Mouse (Mus musculus) forebrain, embryonic 13.5 days (tissue): ENCODE data around the gene Cltrn. TPM values are rescaled to one million over a fixed set of nuclear protein-coding genes. Genes with fewer than 3 reads are reported as not detected.
A peak's percentile ranks its signal among the peaks of the same experiment; 100 is the strongest.

ENCODE experiments used
- ATAC-seq: fragments of 200-750 bp; cut with Nextera tagmentation; 2 replicates; pipeline ENCODE4 v1.8.0; 2017
- H3K27ac ChIP-seq: fragments of 300-500 bp; sonication (generic); 2 replicates; pipeline ENCODE4 v1.5.1; 2015; ENCODE audit warnings: inconsistent platforms, mild to moderate bottlenecking, moderate library complexity
- H3K27me3 ChIP-seq: fragments of 300-500 bp; sonication (generic); 2 replicates; pipeline ENCODE4 v1.6.1; 2015; ENCODE audit warnings: mild to moderate bottlenecking, inconsistent platforms
- H3K36me3 ChIP-seq: fragments of 300-500 bp; sonication (generic); 2 replicates; pipeline ENCODE4 v1.6.1; 2015; ENCODE audit warnings: mild to moderate bottlenecking, inconsistent platforms; ENCODE audit not compliant: poor library complexity, severe bottlenecking
- H3K4me1 ChIP-seq: fragments of 300-500 bp; sonication (generic); 2 replicates; pipeline ENCODE4 v1.6.1; 2015; ENCODE audit warnings: inconsistent platforms
- H3K4me2 ChIP-seq: fragments of 300-500 bp; sonication (generic); 2 replicates; pipeline ENCODE4 v1.6.1; 2015; ENCODE audit warnings: inconsistent platforms, mild to moderate bottlenecking, moderate library complexity
- H3K4me3 ChIP-seq: fragments of 300-500 bp; sonication (generic); 2 replicates; pipeline ENCODE4 v1.5.1; 2015; ENCODE audit warnings: mild to moderate bottlenecking, inconsistent platforms
- H3K9ac ChIP-seq: fragments of 300-500 bp; sonication (generic); 2 replicates; pipeline ENCODE4 v1.6.1; 2015; ENCODE audit warnings: mild to moderate bottlenecking, inconsistent platforms
- H3K9me3 ChIP-seq: fragments of 300-500 bp; sonication (generic); replicated peaks from 2 replicates; pipeline ENCODE4 v1.6.1; 2016; ENCODE audit warnings: inconsistent platforms
- WGBS: fragments of 180-500 bp; shearing (Covaris S2); methylation state at CpG from one replicate; pipeline ENCODE4 v1.1.7; 2015; 5-methylcytosine and 5-hydroxymethylcytosine counted together
- polyA plus RNA-seq: library from polyadenylated mRNA; unstranded; fragments of >200 nt; fragmentation: Nextera tagmentation; extraction: Ambion mirVana; gene quantifications from 2 replicates; pipeline ENCODE4 v1.2.1, GENCODE M21; 2015

The Cltrn gene
- polyA plus RNA-seq, 1 experiment from 2014 or later: 0.27 TPM

DNA sequence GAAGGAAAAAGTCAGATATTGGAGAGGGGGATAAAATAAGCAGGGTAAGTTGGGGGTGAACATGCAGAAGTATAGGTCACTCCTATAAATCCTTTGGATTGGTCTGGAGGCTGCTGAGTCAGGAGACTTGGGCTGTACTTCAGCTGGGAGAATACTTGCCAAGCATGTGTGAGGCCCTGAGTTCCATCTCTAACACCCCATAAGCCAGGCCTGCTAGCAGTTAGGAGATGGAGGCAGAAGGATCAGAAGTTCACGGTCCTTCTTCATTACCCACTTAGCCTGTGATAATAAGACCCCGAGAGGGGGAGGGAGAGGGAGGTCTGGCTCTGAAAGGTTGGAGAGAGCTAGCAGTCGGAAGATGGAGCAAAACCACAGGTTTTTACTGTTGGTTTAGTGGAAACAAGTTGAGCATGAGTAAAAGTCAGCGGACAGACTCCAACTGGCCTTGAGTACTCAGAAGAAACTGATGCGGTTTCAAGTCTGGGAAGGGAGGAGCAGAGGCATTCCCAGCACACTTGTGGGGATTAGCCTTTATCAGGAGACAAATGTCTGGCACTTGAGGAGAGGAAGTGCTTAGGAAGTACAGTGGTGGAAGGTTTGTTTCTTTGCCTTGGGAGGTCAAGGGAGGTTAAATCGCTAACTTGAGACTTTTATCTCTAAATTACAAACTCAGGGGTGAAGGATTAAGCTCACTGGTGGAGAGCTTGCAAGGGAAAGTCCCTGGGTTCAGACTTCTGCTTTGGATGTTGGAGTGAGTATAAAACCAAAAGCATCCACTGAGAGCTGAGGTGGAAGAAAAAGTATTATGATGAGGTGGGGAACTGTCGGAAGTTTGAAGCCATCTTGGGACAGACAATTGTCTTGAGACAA, 3.9 kb downstream of the Cltrn start:
- ATAC-seq: no peak
- Histone ChIP-seq H3K36me3 (no peaks in the 10 kb centered on the region), H3K4me1 (no peaks in the 10 kb centered on the region), H3K27ac (no peak overlapping the region), H3K4me2 (no peak overlapping the region), H3K4me3 (no peak overlapping the region), H3K9me3 (no peaks in the 10 kb centered on the region), H3K9ac (no peak overlapping the region), H3K27me3 (peaks cover 20% of the 10 kb centered on the region; the same call in 1 of the 2 replicates)
- WGBS: 49% methylated on average over 7 of the region's 7 CpGs

DNA sequence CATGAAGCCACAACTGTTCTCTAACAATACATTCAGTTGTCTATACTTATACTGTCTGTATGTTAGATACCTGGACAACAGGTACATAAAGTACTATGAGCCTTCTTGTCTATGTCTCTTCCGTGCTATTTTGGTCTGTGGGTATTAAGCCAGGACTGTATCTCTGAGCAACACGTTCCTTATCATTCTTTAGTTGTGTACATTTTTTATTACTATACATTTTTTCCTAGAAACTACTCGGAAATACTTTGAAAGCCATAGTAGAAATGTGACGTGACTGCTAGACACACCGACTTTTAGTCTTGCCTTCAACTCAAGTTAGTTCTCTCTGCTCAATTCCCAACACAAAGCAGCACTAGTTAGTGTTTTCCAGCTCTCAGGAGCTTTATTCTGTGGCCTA, 4.8 kb downstream of the Cltrn start:
- ATAC-seq: no peak
- H3K4me3 ChIP-seq: no peak overlapping the region
- H3K9me3 ChIP-seq: no peaks in the 10 kb centered on the region
- no peak overlapping the region for H3K27ac ChIP-seq
- no peak overlapping the region for H3K9ac ChIP-seq
- peaks cover 20% of the 10 kb centered on the region; the same call in 1 of the 2 replicates for H3K27me3 ChIP-seq
- H3K4me2 ChIP-seq: no peak overlapping the region
- H3K4me1 ChIP-seq: no peaks in the 10 kb centered on the region
- no peaks in the 10 kb centered on the region for H3K36me3 ChIP-seq
- 81% methylated on average over 5 of the region's 5 CpGs for WGBS

DNA sequence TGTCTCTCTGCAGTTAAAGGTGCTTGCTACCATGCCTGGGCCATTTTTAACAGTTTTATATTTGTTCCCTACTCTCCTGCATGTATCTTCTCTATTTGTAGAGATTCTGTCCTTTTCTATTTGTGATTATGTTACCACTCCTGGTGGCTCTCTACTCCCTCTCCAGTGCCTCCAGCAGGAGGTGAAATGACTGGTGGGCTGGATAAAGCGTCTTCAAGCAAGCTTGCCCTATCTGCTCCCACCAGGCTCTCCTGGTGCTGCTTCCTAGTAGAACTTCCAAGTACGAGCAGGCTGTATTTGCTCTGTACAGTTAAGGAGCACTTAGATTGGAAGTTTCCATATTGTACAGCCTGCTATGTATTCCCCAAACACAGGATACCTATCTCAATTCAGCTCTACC, 7.2 kb downstream of the Cltrn start:
- H3K4me1 ChIP-seq: no peaks in the 10 kb centered on the region
- peaks cover 10% of the 10 kb centered on the region; the same call in 1 of the 2 replicates for H3K27me3 ChIP-seq
- no peak for ATAC-seq
- no peak overlapping the region for H3K27ac ChIP-seq
- no peaks in the 10 kb centered on the region for H3K36me3 ChIP-seq
- no peaks in the 10 kb centered on the region for H3K9me3 ChIP-seq
- H3K4me3 ChIP-seq: no peak overlapping the region
- no peak overlapping the region for H3K4me2 ChIP-seq
- WGBS: 71% methylated on average over 2 of the region's 2 CpGs
- H3K9ac ChIP-seq: no peak overlapping the region

DNA sequence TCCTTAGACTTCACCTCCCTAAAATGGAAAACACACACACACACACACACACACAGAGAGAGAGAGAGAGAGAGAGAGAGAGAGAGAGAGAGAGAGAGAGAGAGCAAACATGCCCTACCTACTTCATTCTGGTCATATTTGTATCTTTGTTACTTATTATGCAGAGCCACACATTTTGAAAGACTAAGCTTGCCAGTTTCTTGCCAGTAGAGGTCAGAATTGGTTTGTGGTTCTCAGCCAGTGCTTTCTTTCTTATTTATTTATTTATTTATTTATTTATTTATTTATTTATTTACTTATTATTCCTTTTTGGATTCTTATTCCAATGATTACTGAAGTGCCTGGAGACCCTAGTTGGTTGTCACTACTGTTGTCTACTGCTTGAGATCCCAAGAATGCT, 12.9 kb downstream of the Cltrn start:
- no peak overlapping the region for H3K9ac ChIP-seq
- peaks cover 6% of the 10 kb centered on the region; the same call in 1 of the 2 replicates for H3K27me3 ChIP-seq
- H3K4me2 ChIP-seq: no peak overlapping the region
- no peak overlapping the region for H3K27ac ChIP-seq
- peaks cover 4% of the 10 kb centered on the region; the same call in 1 of the 2 replicates for H3K4me1 ChIP-seq
- H3K9me3 ChIP-seq: no peaks in the 10 kb centered on the region
- no peak for ATAC-seq
- no peaks in the 10 kb centered on the region for H3K36me3 ChIP-seq
- no peak overlapping the region for H3K4me3 ChIP-seq

DNA sequence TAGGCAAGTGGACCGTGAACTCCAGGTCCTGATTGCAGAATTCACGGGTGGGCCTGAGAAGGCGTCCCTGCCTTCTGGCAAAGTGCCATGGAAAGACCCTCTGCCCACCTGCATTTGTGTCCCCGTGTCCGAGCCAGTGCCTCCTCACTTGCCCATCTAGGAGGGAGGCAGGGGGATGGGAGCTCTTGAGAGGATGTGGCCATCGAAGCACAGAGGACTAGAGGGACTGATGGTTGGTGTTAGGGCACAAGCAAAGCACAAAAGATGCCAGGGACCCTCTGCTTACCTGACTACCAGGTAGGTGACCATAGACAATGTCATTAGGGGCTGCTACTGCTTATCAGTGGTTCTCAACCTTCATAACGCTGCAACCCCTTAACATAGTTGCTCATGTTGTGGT, 13.6 kb downstream of the Cltrn start:
- Histone ChIP-seq H3K4me1 (peaks cover 4% of the 10 kb centered on the region; the same call in 1 of the 2 replicates), H3K4me2 (no peak overlapping the region), H3K27ac (no peak overlapping the region), H3K4me3 (no peak overlapping the region), H3K27me3 (peaks cover 6% of the 10 kb centered on the region; the same call in 1 of the 2 replicates), H3K9ac (no peak overlapping the region), H3K9me3 (no peaks in the 10 kb centered on the region), H3K36me3 (no peaks in the 10 kb centered on the region)
- WGBS: 85% methylated on average over 7 of the region's 7 CpGs
- no peak for ATAC-seq

DNA sequence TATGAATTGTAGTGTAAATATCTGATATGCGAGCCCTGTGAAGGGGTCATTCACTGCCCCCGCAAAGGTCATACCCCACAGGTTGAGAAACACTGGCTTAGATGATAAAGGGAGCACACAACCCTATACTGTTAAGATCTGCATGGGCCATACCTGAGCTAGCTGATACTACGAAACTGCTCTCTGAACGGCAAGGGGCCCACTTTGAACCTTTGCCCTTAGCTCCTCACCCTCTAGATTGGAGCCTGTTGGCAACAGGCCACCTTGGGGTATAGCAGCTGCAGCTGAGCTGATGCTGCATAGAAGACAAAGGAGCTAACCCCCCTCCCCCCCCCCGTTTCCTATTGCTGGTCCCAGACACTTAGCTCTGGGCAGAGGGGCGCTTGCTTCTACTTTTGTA, 14.0 kb downstream of the Cltrn start:
- Histone ChIP-seq H3K4me3 (no peak overlapping the region), H3K9me3 (no peaks in the 10 kb centered on the region), H3K4me1 (peaks cover 4% of the 10 kb centered on the region; the same call in 1 of the 2 replicates), H3K9ac (no peak overlapping the region), H3K27ac (no peak overlapping the region), H3K4me2 (no peak overlapping the region), H3K36me3 (no peaks in the 10 kb centered on the region), H3K27me3 (peaks cover 6% of the 10 kb centered on the region; the same call in 1 of the 2 replicates)
- ATAC-seq: peak; percentile 36; the same call in 1 of the 2 replicates
- 62% methylated on average over 6 of the region's 6 CpGs for WGBS

DNA sequence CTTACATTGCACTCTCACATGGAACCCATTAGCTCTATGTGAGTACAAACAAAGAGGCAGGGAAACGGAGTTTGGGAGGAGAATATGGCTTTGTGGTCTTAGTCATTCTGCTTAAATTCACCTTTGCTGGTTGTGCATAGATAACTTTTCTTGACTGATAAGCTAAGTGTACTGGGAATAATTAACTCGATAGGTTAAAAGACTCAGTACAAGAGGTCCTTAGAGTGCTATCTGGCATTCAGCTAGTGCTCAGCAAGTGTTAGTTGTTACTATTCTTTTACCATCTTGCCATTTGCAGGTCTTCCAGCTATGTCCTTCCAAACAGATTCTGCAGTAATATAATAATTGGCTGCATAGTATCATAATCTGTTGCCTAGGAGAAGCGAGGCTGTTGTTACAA, 22.5 kb downstream of the Cltrn start:
- Histone ChIP-seq H3K27me3 (no peaks in the 10 kb centered on the region; the same call in 1 of the 2 replicates), H3K27ac (no peak overlapping the region), H3K4me3 (no peak overlapping the region), H3K36me3 (no peaks in the 10 kb centered on the region), H3K4me2 (no peak overlapping the region), H3K4me1 (no peaks in the 10 kb centered on the region), H3K9ac (no peak overlapping the region), H3K9me3 (no peaks in the 10 kb centered on the region)
- no peak for ATAC-seq
- WGBS: 79% methylated on average over 3 of the region's 3 CpGs

DNA sequence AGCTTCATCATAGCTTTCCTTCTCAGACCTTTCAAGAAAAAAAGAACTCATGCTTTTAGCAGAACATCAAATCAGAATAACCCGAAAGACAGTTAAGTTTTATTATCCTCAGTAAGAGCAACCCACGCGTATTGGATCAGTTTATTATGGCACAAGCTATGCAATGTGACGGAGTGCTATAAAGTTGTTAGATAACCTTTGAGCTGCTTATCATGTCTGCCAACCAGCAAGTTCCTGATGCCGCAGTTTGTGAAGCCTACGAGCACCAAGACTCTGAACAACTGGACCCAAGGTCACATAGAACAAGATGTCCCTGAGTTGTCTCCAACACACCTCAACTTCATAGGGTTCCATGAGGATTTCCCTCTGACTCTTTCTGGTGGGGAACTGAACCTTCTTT, 25.1 kb downstream of the Cltrn start:
- no peaks in the 10 kb centered on the region for H3K36me3 ChIP-seq
- no peak for ATAC-seq
- H3K27ac ChIP-seq: no peak overlapping the region
- no peak overlapping the region for H3K4me2 ChIP-seq
- H3K9me3 ChIP-seq: no peaks in the 10 kb centered on the region
- H3K9ac ChIP-seq: no peak overlapping the region
- H3K4me3 ChIP-seq: no peak overlapping the region
- H3K27me3 ChIP-seq: no peaks in the 10 kb centered on the region; the same call in 1 of the 2 replicates
- 90% methylated on average over 6 of the region's 6 CpGs for WGBS
- H3K4me1 ChIP-seq: no peaks in the 10 kb centered on the region

DNA sequence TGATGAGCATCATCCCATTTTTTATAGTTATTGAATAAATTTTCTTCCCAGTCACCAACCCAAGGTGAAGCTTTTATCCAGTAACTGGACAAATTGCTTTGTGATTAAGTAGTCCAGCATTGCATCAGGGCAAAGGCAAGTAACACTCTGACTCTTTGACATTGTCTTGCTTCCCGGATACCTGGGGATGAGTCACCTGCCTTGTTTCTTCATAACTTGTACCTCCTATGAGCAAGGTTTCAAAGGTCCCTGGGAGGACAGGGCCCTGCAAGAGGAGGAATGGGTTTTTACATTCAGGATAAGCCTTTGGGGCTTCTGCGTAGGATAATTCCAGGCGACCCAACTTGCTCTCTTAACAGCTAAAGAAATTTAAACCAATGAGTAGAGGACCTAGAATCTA, 35.3 kb downstream of the Cltrn start:
- Histone ChIP-seq H3K4me1 (no peaks in the 10 kb centered on the region), H3K27ac (no peak overlapping the region), H3K4me2 (no peak overlapping the region), H3K9ac (no peak overlapping the region), H3K27me3 (no peaks in the 10 kb centered on the region), H3K36me3 (no peaks in the 10 kb centered on the region), H3K4me3 (no peak overlapping the region), H3K9me3 (no peaks in the 10 kb centered on the region)
- no peak for ATAC-seq
- WGBS: 95% methylated on average over 3 of the region's 3 CpGs

DNA sequence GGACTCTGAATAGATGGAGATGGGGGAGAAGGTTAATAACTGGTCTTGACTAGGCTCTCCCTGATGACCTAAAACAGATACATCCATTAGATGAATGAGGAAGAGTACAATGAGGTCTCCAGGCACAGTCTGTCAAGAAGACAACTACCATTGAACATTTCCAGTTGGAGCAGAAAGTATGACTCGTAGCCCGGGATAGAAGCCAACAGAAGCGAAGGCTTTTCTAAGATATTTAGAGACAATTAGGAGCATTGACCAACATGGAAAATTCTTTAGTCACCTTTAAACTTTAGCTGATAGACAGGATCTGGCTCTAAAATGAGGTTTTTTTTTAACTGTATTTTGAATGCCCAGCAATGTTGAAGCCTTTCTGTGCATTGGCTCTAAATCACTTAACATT, 44.9 kb downstream of the Cltrn start:
- no peak overlapping the region for H3K9ac ChIP-seq
- no peaks in the 10 kb centered on the region for H3K4me1 ChIP-seq
- no peak for ATAC-seq
- no peaks in the 10 kb centered on the region for H3K27me3 ChIP-seq
- WGBS: 94% methylated on average over 3 of the region's 3 CpGs
- no peaks in the 10 kb centered on the region for H3K36me3 ChIP-seq
- H3K4me3 ChIP-seq: no peak overlapping the region
- H3K9me3 ChIP-seq: no peaks in the 10 kb centered on the region
- no peak overlapping the region for H3K4me2 ChIP-seq
- no peak overlapping the region for H3K27ac ChIP-seq

DNA sequence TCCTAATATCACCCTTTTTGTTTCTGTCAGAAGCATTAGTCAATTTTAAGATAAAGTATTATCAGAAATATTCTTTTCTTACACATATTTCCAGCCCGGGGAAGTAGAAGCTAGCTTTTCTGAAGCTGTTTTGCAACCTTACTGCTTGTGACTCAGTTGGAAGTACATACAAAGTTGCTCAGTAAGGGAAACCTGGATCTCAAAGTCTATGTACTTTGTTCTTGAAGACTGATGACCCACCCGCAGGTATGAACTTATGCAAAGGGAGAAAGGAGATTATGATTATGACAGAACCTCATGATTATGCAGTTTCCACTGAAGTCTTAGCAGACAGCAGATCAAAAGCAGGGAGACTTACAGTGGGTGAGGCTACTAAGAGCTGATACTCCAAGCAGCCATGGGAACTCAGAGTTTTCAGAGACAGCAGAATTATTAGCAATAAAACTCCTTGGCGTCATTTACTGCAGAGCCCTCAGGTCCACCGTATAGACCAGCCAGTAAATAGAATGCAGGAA, 46.7 kb downstream of the Cltrn start:
- Histone ChIP-seq H3K4me2 (no peak overlapping the region), H3K27me3 (no peaks in the 10 kb centered on the region), H3K9ac (no peak overlapping the region), H3K27ac (no peak overlapping the region), H3K4me3 (no peak overlapping the region), H3K9me3 (no peaks in the 10 kb centered on the region), H3K36me3 (no peaks in the 10 kb centered on the region), H3K4me1 (no peaks in the 10 kb centered on the region)
- 89% methylated on average over 4 of the region's 4 CpGs for WGBS
- no peak for ATAC-seq

DNA sequence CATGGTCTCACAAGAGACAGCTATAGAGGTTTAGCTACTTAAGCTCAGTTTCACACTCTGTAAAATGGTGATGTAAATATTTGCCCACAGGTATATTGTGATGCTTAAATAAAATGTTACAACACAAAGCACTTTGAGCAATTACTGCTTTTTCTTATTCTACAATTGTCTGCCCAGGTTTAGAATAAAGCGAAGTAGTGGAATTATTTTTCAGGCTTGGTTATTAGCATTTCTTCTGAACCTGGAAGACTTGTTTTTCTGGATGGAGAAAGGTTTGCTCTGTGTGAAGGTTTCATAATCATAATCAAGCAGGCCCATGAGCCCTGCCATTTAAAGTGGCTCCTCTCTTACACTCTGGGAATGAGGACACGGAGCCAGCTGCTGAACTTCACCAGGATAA, 50.4 kb downstream of the Cltrn start, which contains the start of gene Ace2:
TSS of gene Ace2 (plus strand) at position 301 of the 400 bp plus-strand sequence.
- no peak within 1 kb of the TSS for H3K27ac ChIP-seq
- H3K9me3 ChIP-seq: no peaks in the 10 kb centered on the region
- H3K4me1 ChIP-seq: no peaks in the 10 kb centered on the region
- no peak within 1 kb of the TSS for H3K9ac ChIP-seq
- H3K4me3 ChIP-seq: no peak within 1 kb of the TSS
- H3K4me2 ChIP-seq: no peak within 1 kb of the TSS
- ATAC-seq: no peak
- WGBS: 89% methylated on average over 2 of the region's 2 CpGs
- no peaks in the 10 kb centered on the region for H3K36me3 ChIP-seq
- no peaks in the 10 kb centered on the region for H3K27me3 ChIP-seq
